In the genomic region with DNA sequence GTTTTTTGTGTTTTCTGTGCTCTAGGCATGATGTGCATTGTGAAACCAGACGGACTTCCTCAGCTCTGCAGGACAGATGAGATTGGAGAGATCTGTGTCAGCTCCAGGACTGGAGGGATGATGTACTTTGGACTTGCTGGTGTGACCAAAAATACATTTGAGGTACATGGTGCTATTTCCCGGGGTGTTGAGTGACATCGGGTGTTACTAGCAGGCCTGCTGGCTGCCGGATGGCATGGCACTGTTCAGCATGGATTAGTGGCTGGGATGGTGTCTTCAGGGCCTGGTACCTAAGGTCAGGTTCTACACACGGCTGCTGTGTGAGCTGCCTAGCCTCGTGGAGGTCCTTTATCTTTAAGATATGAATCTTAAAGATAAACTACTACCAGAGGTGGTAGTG, we compare ENCODE assay signal across 30 mouse cellular contexts. TPM values are rescaled to one million over a fixed set of nuclear protein-coding genes. Genes with fewer than 3 reads are reported as not detected.
DNase-seq lines count a peak whose midpoint lies in the region; ATAC-seq and TF ChIP-seq lines count a peak whose summit lies in the region.
"Had no signal": no experiment of that assay in that cellular context is flagged by ENCODE, and none has a peak within 500 bp of the region (broad histone marks: within the 10 kb centered on the region; RNA-seq: fewer than 3 reads in every experiment).

No protein-coding gene starts in this region.

- H3K4me3 ChIP-seq in gastrocnemius, adult 2 months, result no peak overlapping the region
- no peak overlapping the region for H3K4me3 ChIP-seq in heart, embryonic 13.5 days
- no peak overlapping the region for H3K4me3 ChIP-seq in intestine, postnatal 0 days (ENCODE audit: low read depth, low read length)
- no peak overlapping the region for H3K4me3 ChIP-seq in intestine, embryonic 16.5 days (ENCODE audit: low read length)
- H3K4me3 ChIP-seq: embryonic facial prominence, embryonic 12.5 days; heart, embryonic 10.5 days; hindbrain, embryonic 12.5 days; intestine, embryonic 15.5 days; left cerebral cortex, adult 2 months; limb, embryonic 12.5 days; liver, embryonic 12.5 days; midbrain, embryonic 15.5 days; neural tube, embryonic 15.5 days; stomach, embryonic 15.5 days had no signal

- 45% methylated on average over 6 of the region's 6 CpGs for WGBS in heart, embryonic 13.5 days
- WGBS in intestine, postnatal 0 days, result 64% methylated on average over 6 of the region's 6 CpGs
- WGBS in intestine, embryonic 16.5 days, result 76% methylated on average over 6 of the region's 6 CpGs

- peaks cover 87% of the 10 kb centered on the region for H3K36me3 ChIP-seq in heart, embryonic 13.5 days
- H3K36me3 ChIP-seq in intestine, postnatal 0 days (ENCODE audit: control insufficient read depth, insufficient read depth), result peaks cover 73% of the 10 kb centered on the region
- H3K36me3 ChIP-seq in intestine, embryonic 16.5 days (ENCODE audit: control insufficient read depth, insufficient read depth, low read length), result peaks cover 10% of the 10 kb centered on the region

- no peaks in the 10 kb centered on the region for H3K9me3 ChIP-seq in heart, embryonic 13.5 days
- H3K9me3 ChIP-seq in intestine, postnatal 0 days (ENCODE audit: control insufficient read depth), result no peaks in the 10 kb centered on the region
- H3K9me3 ChIP-seq in intestine, embryonic 16.5 days (ENCODE audit: control insufficient read depth, low read length), result no peaks in the 10 kb centered on the region
- H3K9me3 ChIP-seq: embryonic facial prominence, embryonic 12.5 days; heart, embryonic 10.5 days; hindbrain, embryonic 12.5 days; intestine, embryonic 15.5 days; limb, embryonic 12.5 days; liver, embryonic 12.5 days; midbrain, embryonic 15.5 days; neural tube, embryonic 15.5 days; stomach, embryonic 15.5 days had no signal

- H3K27ac ChIP-seq in gastrocnemius, adult 2 months, result peak overlapping the region; percentile 64
- H3K27ac ChIP-seq in heart, embryonic 13.5 days (replicated peaks), result peak overlapping the region; percentile 38; the same call in 1 of the 2 replicates
- peak overlapping the region; percentile 36; the same call in 1 of the 2 replicates for H3K27ac ChIP-seq in intestine, postnatal 0 days (ENCODE audit: low read depth, low read length)
- no peak overlapping the region for H3K27ac ChIP-seq in intestine, embryonic 16.5 days (ENCODE audit: low read length)
- H3K27ac ChIP-seq: embryonic facial prominence, embryonic 12.5 days; heart, embryonic 10.5 days; hindbrain, embryonic 12.5 days; hindbrain, postnatal 0 days; intestine, embryonic 15.5 days; left cerebral cortex, adult 2 months; limb, embryonic 12.5 days; liver, embryonic 12.5 days; midbrain, embryonic 15.5 days; neural tube, embryonic 15.5 days; stomach, embryonic 15.5 days had no signal

- TF ChIP-seq CTCF in gastrocnemius, adult 2 months (IDR thresholded peaks at IDR 0.05), result 0 out of 2 replicates have a peak, but pooled peaks have one; percentile 7
- no peak for TF ChIP-seq CTCF in intestine, postnatal 0 days (IDR thresholded peaks at IDR 0.05; ENCODE audit: low read depth)

- intact Hi-C loops in gastrocnemius, adult 2 months (cut with DNase I), result no loop called here

- peaks cover 19% of the 10 kb centered on the region for H3K4me1 ChIP-seq in heart, embryonic 13.5 days
- no peaks in the 10 kb centered on the region for H3K4me1 ChIP-seq in intestine, postnatal 0 days (replicated peaks; ENCODE audit: control insufficient read depth, insufficient read depth, low read length)
- no peaks in the 10 kb centered on the region for H3K4me1 ChIP-seq in intestine, embryonic 16.5 days (ENCODE audit: control insufficient read depth, insufficient read depth, low read length)
- H3K4me1 ChIP-seq: embryonic facial prominence, embryonic 12.5 days; hindbrain, embryonic 12.5 days; intestine, embryonic 15.5 days; limb, embryonic 12.5 days; liver, embryonic 12.5 days; midbrain, embryonic 15.5 days; neural tube, embryonic 15.5 days; stomach, embryonic 15.5 days had no signal

- DNase-seq in gastrocnemius, adult 2 months, result peak; percentile 54
- no peak for DNase-seq in gastrocnemius, postnatal 4 days (ENCODE audit: low spot score in 2 of 2)
- DNase-seq in heart, adult 9 months (ENCODE audit: low spot score in 2 of 2), result no peak
- peak; percentile 49 for DNase-seq in skeletal muscle tissue, adult 2 months (ENCODE audit: low read depth, low spot score)
- DNase-seq: adrenal gland, postnatal 10 days; cerebellum, adult 9-10 months; embryo, embryonic 11 days; kidney, adult 9 months; kidney, postnatal 10 days; layer of hippocampus, adult 9-11 months; lung, adult 2 months; lung, postnatal 10 days; retina, postnatal 1 day; right cerebral cortex, postnatal 14 days had no signal

- H3K27me3 ChIP-seq in heart, embryonic 13.5 days (replicated peaks), result no peaks in the 10 kb centered on the region
- no peaks in the 10 kb centered on the region for H3K27me3 ChIP-seq in intestine, postnatal 0 days (replicated peaks; ENCODE audit: control insufficient read depth, insufficient read depth, low read length)
- no peaks in the 10 kb centered on the region for H3K27me3 ChIP-seq in intestine, embryonic 16.5 days (replicated peaks; ENCODE audit: control insufficient read depth, insufficient read depth, low read length)
- H3K27me3 ChIP-seq: embryonic facial prominence, embryonic 12.5 days; hindbrain, embryonic 12.5 days; intestine, embryonic 15.5 days; limb, embryonic 12.5 days; liver, embryonic 12.5 days; midbrain, embryonic 15.5 days; neural tube, embryonic 15.5 days; Patski; stomach, embryonic 15.5 days had no signal

- ATAC-seq in heart, embryonic 13.5 days (ENCODE audit: extremely low read depth, insufficient number of reproducible peaks, low FRiP score, low TSS enrichment), result no peak
- ATAC-seq in intestine, postnatal 0 days, result no peak
- no peak for ATAC-seq in intestine, embryonic 16.5 days
- ATAC-seq: forebrain, embryonic 14.5 days; hindbrain, postnatal 0 days; intestine, embryonic 15.5 days; liver, embryonic 12.5 days; midbrain, embryonic 15.5 days; Patski had no signal

- H3K9ac ChIP-seq in heart, embryonic 13.5 days, result peak overlapping the region; percentile 25; the same call in 1 of the 2 replicates
- H3K9ac ChIP-seq in intestine, postnatal 0 days (ENCODE audit: low read depth, low read length), result no peak overlapping the region
- H3K9ac ChIP-seq in intestine, embryonic 16.5 days (ENCODE audit: low read depth, low read length), result no peak overlapping the region
- H3K9ac ChIP-seq: embryonic facial prominence, embryonic 12.5 days; hindbrain, embryonic 12.5 days; intestine, embryonic 15.5 days; limb, embryonic 12.5 days; liver, embryonic 12.5 days; midbrain, embryonic 15.5 days; neural tube, embryonic 15.5 days; stomach, embryonic 15.5 days had no signal

- no peak overlapping the region for H3K4me2 ChIP-seq in heart, embryonic 13.5 days
- H3K4me2 ChIP-seq in intestine, postnatal 0 days (replicated peaks; ENCODE audit: low read depth), result no peak overlapping the region
- H3K4me2 ChIP-seq in intestine, embryonic 16.5 days (ENCODE audit: low read depth, low read length), result no peak overlapping the region
- H3K4me2 ChIP-seq: embryonic facial prominence, embryonic 12.5 days; hindbrain, embryonic 12.5 days; intestine, embryonic 15.5 days; limb, embryonic 12.5 days; liver, embryonic 12.5 days; midbrain, embryonic 15.5 days; neural tube, embryonic 15.5 days; stomach, embryonic 15.5 days had no signal

RNA-seq across cellular contexts. Expression of a gene that starts 52.4 kb away (rescaled TPM):
- 10 to 100 TPM; 55.4 to 56.6 TPM for total RNA-seq in gastrocnemius, adult 2 months (2021)
- 10 to 100 TPM; 66.1 to 68.7 TPM for total RNA-seq in gastrocnemius, postnatal 4 days (2021)
- polyA plus RNA-seq in heart, embryonic 13.5 days (2015; fragmentation: Nextera tagmentation; extraction: Ambion mirVana), result 30.3 and 34.4 TPM in 2 replicates
- 25.3 and 29.0 TPM in 2 replicates for polyA plus RNA-seq in intestine, postnatal 0 days (2015; fragmentation: Nextera tagmentation; extraction: Ambion mirVana)
- 32.7 and 36.4 TPM in 2 replicates for polyA plus RNA-seq in intestine, embryonic 16.5 days (2015; fragmentation: Nextera tagmentation; extraction: Ambion mirVana)

Comparison
In these comparisons a context has a peak if more than half of its experiments do, and no peak if none do; other contexts are left out.
1. DNase-seq: peak in gastrocnemius, adult 2 months (single experiment) and skeletal muscle tissue, adult 2 months (single experiment); none in gastrocnemius, postnatal 4 days (0 of 2) and heart, adult 9 months (0 of 2).